Comparison of ENCODE assay signal across 16 mouse cellular contexts in genomic region chr2:34547516-34547915, GRCm38 (mm10).
DNase-seq lines count a peak whose midpoint lies in the region; ATAC-seq lines count a peak whose summit lies in the region.
"Had no signal": no experiment of that assay in that cellular context is flagged by ENCODE, and none has a peak within 500 bp of the region (broad histone marks: within the 10 kb centered on the region; RNA-seq: fewer than 3 reads in every experiment).

No protein-coding gene starts in this region.

- no peak for ATAC-seq in cerebellum, adult (ENCODE audit: insufficient number of reproducible peaks, low FRiP score, low TSS enrichment)
- ATAC-seq: forebrain, embryonic 14.5 days; forebrain, embryonic 16.5 days had no signal

- DNase-seq in cerebellum, postnatal 14 days = peak; percentile 25 to 43
- peak; percentile 16 for DNase-seq in gastrocnemius, postnatal 14 days
- no peak for DNase-seq in gastrocnemius, adult 18-20 months (ENCODE audit: low spot score)
- peak; percentile 37 for DNase-seq in left cerebral cortex, postnatal 4 days
- no peak for DNase-seq in left cerebral cortex, postnatal 36 days (ENCODE audit: low spot score in 2 of 2)
- DNase-seq: adrenal gland, adult 2 months; adrenal gland, postnatal 10 days; adrenal gland, postnatal 25 days; cerebellum, adult 11-12 months; cerebellum, adult 8-10 months; cerebellum, adult 9-11 months; cerebellum, postnatal 36 days; embryo, embryonic 11 days had no signal

- intact Hi-C loops in gastrocnemius, postnatal 14 days (cut with DNase I; ENCODE audit: low total_unique reads) = no loop called here
- intact Hi-C loops in left cerebral cortex, postnatal 4 days (cut with DNase I) = no loop called here
- intact Hi-C loops in left cerebral cortex, postnatal 36 days (cut with DNase I) = no loop called here

Comparison
In these comparisons a context has a peak if more than half of its experiments do, and no peak if none do; other contexts are left out.
1. DNase-seq: peak in cerebellum, postnatal 14 days (2 of 2), gastrocnemius, postnatal 14 days (single experiment) and left cerebral cortex, postnatal 4 days (single experiment); none in gastrocnemius, adult 18-20 months (single experiment) and left cerebral cortex, postnatal 36 days (0 of 2).